Mouse (Mus musculus) adipocyte (in vitro differentiated cells): ENCODE measurements around the gene Smgc.
"Not testable (repeated sequence)": the region's sequence is repeated elsewhere in the genome, so short reads cannot be mapped to it uniquely, and the experiment has no call there.

Source experiments
- DNase-seq: peaks from one replicate; pipeline ENCODE4 v3.0.0-alpha.2; 2016; ENCODE audit warnings: low spot score

The Smgc gene

GRCm38 (mm10) chr15:91837965-91838364 is at the start of gene Smgc:
Smgc (plus strand) TSS chr15:91838265.
- no peak for DNase-seq

- no peak for DNase-seq
Observed at GRCm38 (mm10) chr15:91788338-91788737, 49.7 kb upstream of the Smgc start.

- no peak for DNase-seq
Observed at GRCm38 (mm10) chr15:91806463-91806862, 31.6 kb upstream of the Smgc start.

DNA sequence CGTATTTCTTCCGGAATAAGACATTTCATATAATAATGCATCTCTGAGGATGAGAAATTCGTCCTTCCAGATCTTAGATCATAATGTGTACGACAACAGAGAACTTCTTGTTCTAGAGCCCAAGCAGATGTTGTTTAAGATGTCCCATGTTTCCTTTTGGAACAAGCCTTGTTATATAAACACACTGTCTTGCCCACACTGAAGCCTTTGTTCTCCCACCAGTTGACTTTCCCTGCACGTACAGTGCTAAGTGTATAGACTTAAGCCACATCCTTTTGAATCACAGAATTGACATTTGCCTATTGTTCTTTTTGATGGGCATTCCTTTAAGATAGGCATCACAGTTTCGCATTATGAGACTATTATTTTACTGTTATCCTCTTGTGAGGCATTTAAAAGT is 2.7 kb upstream of the Smgc start:
- no peak for DNase-seq

- DNase-seq = not testable (repeated sequence)
Observed at GRCm38 (mm10) chr15:91864130-91864529, 26.1 kb downstream of the Smgc start.

- DNase-seq = no peak
Observed at GRCm38 (mm10) chr15:91900245-91900644, 62.2 kb downstream of the Smgc start.

DNA sequence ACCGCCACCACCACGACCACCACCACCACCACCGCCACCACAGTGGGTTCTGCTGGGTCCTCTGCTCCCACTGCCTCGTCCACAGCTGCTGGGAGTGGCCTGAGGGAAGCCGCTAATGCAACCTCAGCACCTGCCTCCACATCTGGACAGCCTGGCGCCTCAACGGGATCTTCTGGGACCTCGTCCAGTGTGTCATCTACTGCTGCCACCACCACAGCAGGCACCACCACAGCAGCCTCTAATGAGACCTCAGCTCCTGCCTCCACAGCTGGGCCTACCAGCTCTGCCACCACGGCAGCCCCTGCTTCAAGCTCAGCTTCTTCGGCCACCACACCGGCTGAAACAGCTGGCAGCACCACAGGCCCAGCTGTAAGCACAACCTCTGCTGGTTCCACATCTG is 69.0 kb downstream of the Smgc start:
- not testable (repeated sequence) for DNase-seq
